Mouse (Mus musculus): ENCODE data around the gene Abtb1. TPM values are rescaled to one million over a fixed set of nuclear protein-coding genes. Genes with fewer than 3 reads are reported as not detected.

Abtb1 gene
- polyA plus RNA-seq, 1 experiment from 2014 or later = 24.1 TPM

DNA sequence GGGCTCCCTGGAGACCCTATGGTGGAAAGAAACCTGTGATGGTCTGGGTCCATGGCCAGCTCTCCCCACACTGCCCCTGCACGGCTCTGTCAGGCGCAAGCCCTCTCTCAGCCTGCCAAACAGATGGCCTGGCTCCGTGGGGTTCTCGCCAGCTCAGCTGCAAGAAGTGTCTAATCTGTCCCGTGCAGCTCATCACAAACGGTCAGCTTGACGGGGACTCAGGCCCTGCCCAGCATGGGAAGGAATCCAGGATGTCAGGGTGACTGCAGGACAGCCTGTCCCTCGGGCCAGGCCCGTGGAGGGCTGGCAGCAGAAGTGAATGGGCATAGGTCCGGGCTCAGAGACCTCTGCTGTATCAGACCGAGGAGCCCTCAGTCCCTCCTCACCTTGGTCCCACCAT is 19.9 kb downstream of the Abtb1 start:
- no peak for ATAC-seq (ENCODE audit: insufficient number of reproducible peaks, insufficient read depth, low FRiP score, low read depth)
- no peak overlapping the region for H3K9ac ChIP-seq (replicated peaks; ENCODE audit: low read depth, low read length)
- peaks cover 2% of the 10 kb centered on the region; the same call in 1 of the 2 replicates for H3K4me1 ChIP-seq (ENCODE audit: control insufficient read depth, insufficient read depth, low read length)
- no peaks in the 10 kb centered on the region for H3K27me3 ChIP-seq (ENCODE audit: control insufficient read depth, insufficient read depth, low read length)
- H3K27ac ChIP-seq (ENCODE audit: low read length) = no peak overlapping the region
- H3K4me2 ChIP-seq (replicated peaks; ENCODE audit: low read depth, low read length) = no peak overlapping the region
- no peaks in the 10 kb centered on the region; the same call in 1 of the 2 replicates for H3K36me3 ChIP-seq (ENCODE audit: control insufficient read depth, insufficient read depth, low read length)
- WGBS = 65% methylated on average over 11 of the region's 11 CpGs
- H3K4me3 ChIP-seq (ENCODE audit: low read depth, low read length) = no peak overlapping the region
- H3K9me3 ChIP-seq (ENCODE audit: control insufficient read depth, low read depth, low read length) = no peaks in the 10 kb centered on the region

DNA sequence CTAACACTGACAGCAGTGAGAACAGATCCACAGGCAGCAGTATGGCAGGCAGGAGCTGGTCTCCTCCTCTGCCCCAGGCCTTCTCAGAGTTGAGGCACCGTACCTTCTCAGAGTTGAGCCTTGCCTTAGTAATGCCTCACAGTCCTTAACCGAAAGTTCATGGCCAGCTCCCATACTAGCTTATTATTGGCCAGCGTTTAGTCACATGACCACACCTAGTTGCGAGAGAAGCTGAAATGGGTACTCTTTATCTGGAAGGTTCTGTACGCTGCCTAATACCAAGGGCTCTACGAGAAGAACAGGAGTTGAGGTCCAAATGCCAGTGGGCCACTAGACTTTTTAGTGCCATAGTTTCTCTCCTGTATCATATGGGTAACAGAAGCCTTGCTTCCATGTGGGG is 20.5 kb downstream of the Abtb1 start:
- no peak overlapping the region for H3K4me3 ChIP-seq (ENCODE audit: low read depth, low read length)
- no peak overlapping the region for H3K27ac ChIP-seq (ENCODE audit: low read length)
- no peaks in the 10 kb centered on the region for H3K9me3 ChIP-seq (ENCODE audit: control insufficient read depth, low read depth, low read length)
- H3K4me2 ChIP-seq (replicated peaks; ENCODE audit: low read depth, low read length) = no peak overlapping the region
- H3K27me3 ChIP-seq (ENCODE audit: control insufficient read depth, insufficient read depth, low read length) = no peaks in the 10 kb centered on the region
- H3K9ac ChIP-seq (replicated peaks; ENCODE audit: low read depth, low read length) = no peak overlapping the region
- no peak for ATAC-seq (ENCODE audit: insufficient number of reproducible peaks, insufficient read depth, low FRiP score, low read depth)
- H3K4me1 ChIP-seq (ENCODE audit: control insufficient read depth, insufficient read depth, low read length) = no peaks in the 10 kb centered on the region
- 90% methylated on average over 6 of the region's 6 CpGs for WGBS
- H3K36me3 ChIP-seq (ENCODE audit: control insufficient read depth, insufficient read depth, low read length) = no peaks in the 10 kb centered on the region; the same call in 1 of the 2 replicates

DNA sequence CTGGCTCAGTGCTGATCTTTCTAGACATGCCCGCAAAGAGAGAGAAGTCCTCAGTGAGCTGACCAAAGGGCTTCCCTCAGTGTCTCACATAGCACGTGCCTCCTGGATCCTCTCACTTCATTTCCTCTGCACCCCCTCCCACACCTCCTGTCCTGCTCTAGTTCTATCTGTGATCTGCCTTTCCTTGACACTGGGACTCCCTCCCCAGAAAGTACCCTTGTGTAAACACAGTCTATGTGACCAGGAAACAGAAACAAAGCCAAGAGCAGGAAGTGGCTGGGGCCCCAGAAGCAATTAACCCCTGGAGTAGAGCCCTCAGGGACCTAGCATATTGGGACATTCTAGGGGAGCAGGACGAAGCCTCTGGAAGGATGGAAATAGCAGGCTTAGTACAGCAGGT is 20.9 kb downstream of the Abtb1 start:
- no peak overlapping the region for H3K27ac ChIP-seq (ENCODE audit: low read length)
- H3K4me2 ChIP-seq (replicated peaks; ENCODE audit: low read depth, low read length) = no peak overlapping the region
- H3K27me3 ChIP-seq (ENCODE audit: control insufficient read depth, insufficient read depth, low read length) = no peaks in the 10 kb centered on the region
- H3K36me3 ChIP-seq (ENCODE audit: control insufficient read depth, insufficient read depth, low read length) = no peaks in the 10 kb centered on the region
- no peak overlapping the region for H3K4me3 ChIP-seq (ENCODE audit: low read depth, low read length)
- no peak for ATAC-seq (ENCODE audit: insufficient number of reproducible peaks, insufficient read depth, low FRiP score, low read depth)
- H3K9me3 ChIP-seq (ENCODE audit: control insufficient read depth, low read depth, low read length) = no peaks in the 10 kb centered on the region
- H3K4me1 ChIP-seq (ENCODE audit: control insufficient read depth, insufficient read depth, low read length) = no peaks in the 10 kb centered on the region
- no peak overlapping the region for H3K9ac ChIP-seq (replicated peaks; ENCODE audit: low read depth, low read length)
- 34% methylated on average over 3 of the region's 3 CpGs for WGBS

DNA sequence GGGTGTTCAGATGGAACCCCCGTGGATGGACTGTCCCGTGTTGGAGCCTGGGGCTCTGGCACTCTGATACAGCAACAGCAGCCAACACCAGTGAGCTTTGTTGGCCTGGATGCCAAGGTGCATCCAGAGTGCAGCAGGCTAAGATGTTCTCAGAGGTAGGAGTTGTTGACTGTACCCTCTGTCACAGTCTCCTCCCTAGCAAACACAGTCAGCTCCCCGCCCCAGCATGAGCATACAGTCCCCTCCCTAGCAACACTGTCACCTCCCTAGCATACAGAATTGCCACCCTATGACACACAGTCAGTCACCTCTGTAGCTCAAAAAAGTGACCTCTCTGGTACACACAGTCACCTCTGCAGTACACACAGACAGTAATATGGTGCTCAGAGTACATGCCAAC is 24.9 kb downstream of the Abtb1 start:
- no peaks in the 10 kb centered on the region for H3K4me1 ChIP-seq (ENCODE audit: control insufficient read depth, insufficient read depth, low read length)
- no peaks in the 10 kb centered on the region for H3K9me3 ChIP-seq (ENCODE audit: control insufficient read depth, low read depth, low read length)
- H3K27me3 ChIP-seq (ENCODE audit: control insufficient read depth, insufficient read depth, low read length) = no peaks in the 10 kb centered on the region
- H3K36me3 ChIP-seq (ENCODE audit: control insufficient read depth, insufficient read depth, low read length) = no peaks in the 10 kb centered on the region
- no peak overlapping the region for H3K9ac ChIP-seq (replicated peaks; ENCODE audit: low read depth, low read length)
- 80% methylated on average over 3 of the region's 3 CpGs for WGBS
- ATAC-seq (ENCODE audit: insufficient number of reproducible peaks, insufficient read depth, low FRiP score, low read depth) = no peak
- no peak overlapping the region for H3K27ac ChIP-seq (ENCODE audit: low read length)
- no peak overlapping the region for H3K4me3 ChIP-seq (ENCODE audit: low read depth, low read length)
- no peak overlapping the region for H3K4me2 ChIP-seq (replicated peaks; ENCODE audit: low read depth, low read length)

DNA sequence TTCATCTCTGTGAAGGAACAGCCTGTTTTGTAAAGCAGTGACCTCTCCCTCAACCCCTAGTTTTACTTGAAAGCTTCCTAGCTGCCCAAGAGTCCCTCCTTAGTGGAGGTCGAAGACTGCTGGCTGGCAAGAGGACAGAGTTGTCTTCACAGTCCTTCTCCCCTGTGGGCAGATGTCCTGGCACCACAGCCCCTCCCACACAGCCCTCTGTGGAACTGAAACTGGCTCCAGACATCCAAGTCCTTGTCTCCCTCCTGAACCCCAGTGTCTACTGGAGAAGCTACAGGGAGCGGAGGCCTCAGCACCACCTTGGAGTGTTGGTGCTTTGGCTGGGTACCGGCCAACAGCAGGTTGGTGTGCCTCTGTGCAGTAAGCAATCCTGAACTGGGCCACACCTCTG is 26.3 kb downstream of the Abtb1 start:
- H3K27me3 ChIP-seq (ENCODE audit: control insufficient read depth, insufficient read depth, low read length) = no peaks in the 10 kb centered on the region
- ATAC-seq (ENCODE audit: insufficient number of reproducible peaks, insufficient read depth, low FRiP score, low read depth) = no peak
- 0 out of 2 replicates have a peak, but pooled peaks cover 2% of the 10 kb centered on the region for H3K4me1 ChIP-seq (ENCODE audit: control insufficient read depth, insufficient read depth, low read length)
- WGBS = 86% methylated on average over 3 of the region's 3 CpGs
- no peaks in the 10 kb centered on the region for H3K9me3 ChIP-seq (ENCODE audit: control insufficient read depth, low read depth, low read length)
- no peak overlapping the region for H3K4me2 ChIP-seq (replicated peaks; ENCODE audit: low read depth, low read length)
- H3K4me3 ChIP-seq (ENCODE audit: low read depth, low read length) = no peak overlapping the region
- no peak overlapping the region for H3K27ac ChIP-seq (ENCODE audit: low read length)
- H3K36me3 ChIP-seq (ENCODE audit: control insufficient read depth, insufficient read depth, low read length) = no peaks in the 10 kb centered on the region
- no peak overlapping the region for H3K9ac ChIP-seq (replicated peaks; ENCODE audit: low read depth, low read length)

DNA sequence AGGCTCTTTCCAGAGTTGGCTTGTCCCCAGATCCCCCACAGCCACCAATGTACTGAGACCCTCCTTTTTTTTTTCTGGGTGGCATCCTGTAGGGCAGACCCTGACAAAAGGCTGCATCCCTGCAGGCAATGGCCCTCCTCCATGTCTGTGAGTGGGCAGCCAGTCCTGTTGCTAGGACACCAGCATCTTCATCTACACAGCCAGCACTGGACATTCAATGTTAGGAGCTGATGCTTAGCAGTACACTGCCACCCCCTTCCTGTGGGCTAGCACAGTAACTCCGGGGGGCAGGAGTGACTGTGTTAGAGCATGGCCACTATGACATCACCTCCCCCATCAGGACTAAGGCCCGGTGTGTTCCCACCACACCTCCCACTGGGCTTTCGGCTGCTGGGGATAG is 26.7 kb downstream of the Abtb1 start:
- Histone ChIP-seq H3K27me3 (ENCODE audit: control insufficient read depth, insufficient read depth, low read length) (no peaks in the 10 kb centered on the region), H3K36me3 (ENCODE audit: control insufficient read depth, insufficient read depth, low read length) (0 out of 2 replicates have a peak, but pooled peaks cover 4% of the 10 kb centered on the region), H3K9ac (replicated peaks; ENCODE audit: low read depth, low read length) (no peak overlapping the region), H3K4me2 (replicated peaks; ENCODE audit: low read depth, low read length) (no peak overlapping the region), H3K4me1 (ENCODE audit: control insufficient read depth, insufficient read depth, low read length) (peaks cover 5% of the 10 kb centered on the region; the same call in 1 of the 2 replicates), H3K9me3 (ENCODE audit: control insufficient read depth, low read depth, low read length) (no peaks in the 10 kb centered on the region), H3K27ac (ENCODE audit: low read length) (no peak overlapping the region), H3K4me3 (ENCODE audit: low read depth, low read length) (no peak overlapping the region)
- 88% methylated on average over 3 of the region's 3 CpGs for WGBS
- no peak for ATAC-seq (ENCODE audit: insufficient number of reproducible peaks, insufficient read depth, low FRiP score, low read depth)

DNA sequence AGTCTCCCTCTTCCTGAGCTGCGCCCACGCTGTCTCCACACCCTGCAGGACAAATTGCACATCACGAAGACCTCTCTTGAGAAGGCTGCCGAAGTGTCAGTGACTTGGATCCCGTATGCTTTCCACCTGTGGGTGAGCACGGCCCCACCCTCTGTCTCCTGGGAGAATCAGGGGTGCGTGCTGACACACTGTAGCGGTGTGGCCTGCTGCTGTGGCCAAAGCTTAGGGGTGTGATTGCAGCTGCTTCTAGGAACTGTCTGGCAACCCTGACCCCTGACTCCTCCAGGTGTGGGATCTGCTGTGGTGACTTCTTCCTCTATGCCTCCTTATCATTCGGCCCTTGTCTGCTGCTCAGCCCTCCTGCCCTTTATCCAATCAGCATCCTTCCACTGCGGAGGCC is 28.0 kb downstream of the Abtb1 start:
- Histone ChIP-seq H3K9me3 (ENCODE audit: control insufficient read depth, low read depth, low read length) (no peaks in the 10 kb centered on the region), H3K27me3 (ENCODE audit: control insufficient read depth, insufficient read depth, low read length) (no peaks in the 10 kb centered on the region), H3K4me2 (replicated peaks; ENCODE audit: low read depth, low read length) (no peak overlapping the region), H3K27ac (ENCODE audit: low read length) (no peak overlapping the region), H3K36me3 (ENCODE audit: control insufficient read depth, insufficient read depth, low read length) (0 out of 2 replicates have a peak, but pooled peaks cover 5% of the 10 kb centered on the region), H3K4me3 (ENCODE audit: low read depth, low read length) (no peak overlapping the region), H3K9ac (replicated peaks; ENCODE audit: low read depth, low read length) (no peak overlapping the region), H3K4me1 (ENCODE audit: control insufficient read depth, insufficient read depth, low read length) (peaks cover 15% of the 10 kb centered on the region)
- WGBS = 67% methylated on average over 10 of the region's 10 CpGs
- ATAC-seq (ENCODE audit: insufficient number of reproducible peaks, insufficient read depth, low FRiP score, low read depth) = no peak

DNA sequence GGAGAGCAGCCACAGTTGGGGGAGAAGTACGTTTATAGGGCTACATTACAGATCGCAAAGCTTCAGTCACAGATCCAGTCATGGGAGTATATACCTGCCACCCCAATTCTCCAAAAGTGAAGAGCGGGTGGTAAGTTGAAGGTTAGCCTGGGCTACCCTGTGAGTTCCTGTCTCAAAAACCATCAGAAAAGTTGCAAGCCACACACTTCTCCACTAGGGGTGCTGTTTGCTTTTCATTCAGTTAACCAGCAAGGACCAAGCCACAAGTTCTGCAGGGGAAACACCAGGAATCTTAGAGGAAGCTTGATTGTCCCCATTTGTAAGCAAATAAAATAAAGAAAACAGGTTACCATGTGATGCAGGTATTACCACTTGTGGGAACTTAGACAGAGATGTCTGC is 28.9 kb downstream of the Abtb1 start:
- no peak for ATAC-seq (ENCODE audit: insufficient number of reproducible peaks, insufficient read depth, low FRiP score, low read depth)
- WGBS = 82% methylated on average over 3 of the region's 3 CpGs
- Histone ChIP-seq H3K4me3 (ENCODE audit: low read depth, low read length) (no peak overlapping the region), H3K27ac (ENCODE audit: low read length) (no peak overlapping the region), H3K27me3 (ENCODE audit: control insufficient read depth, insufficient read depth, low read length) (no peaks in the 10 kb centered on the region), H3K9ac (replicated peaks; ENCODE audit: low read depth, low read length) (no peak overlapping the region), H3K4me1 (ENCODE audit: control insufficient read depth, insufficient read depth, low read length) (peaks cover 15% of the 10 kb centered on the region), H3K9me3 (ENCODE audit: control insufficient read depth, low read depth, low read length) (no peaks in the 10 kb centered on the region), H3K36me3 (ENCODE audit: control insufficient read depth, insufficient read depth, low read length) (0 out of 2 replicates have a peak, but pooled peaks cover 5% of the 10 kb centered on the region), H3K4me2 (replicated peaks; ENCODE audit: low read depth, low read length) (no peak overlapping the region)

DNA sequence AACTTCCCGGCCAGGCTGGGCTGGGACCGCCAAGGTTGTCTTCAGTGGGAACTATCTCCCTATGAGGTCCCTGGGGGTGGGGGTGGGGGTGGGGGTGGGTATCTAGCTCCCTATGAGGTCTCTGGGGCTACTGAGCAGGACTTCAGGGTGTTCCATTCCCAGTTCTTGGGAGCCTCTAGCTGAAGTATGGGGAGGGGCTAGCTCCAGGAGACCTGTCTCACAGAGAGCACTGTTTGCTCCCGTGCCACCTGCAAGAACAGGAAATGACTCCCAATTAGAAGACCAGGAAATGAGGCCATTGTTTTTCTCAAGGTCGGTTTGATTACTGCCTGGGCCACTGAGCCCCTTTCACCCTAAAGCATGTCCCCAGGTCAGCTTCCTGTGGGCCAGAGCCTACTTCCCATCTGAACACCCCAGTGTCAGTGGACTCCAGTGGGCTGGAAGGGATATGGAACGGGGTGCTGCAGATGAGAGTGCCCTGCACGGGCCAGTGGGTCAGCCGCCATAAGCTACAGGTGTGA is 29.8 kb downstream of the Abtb1 start:
- 63% methylated on average over 7 of the region's 7 CpGs for WGBS

More for the DNA sequence above, 29.8 kb downstream of the Abtb1 start:
- Histone ChIP-seq H3K27me3 (ENCODE audit: control insufficient read depth, insufficient read depth, low read length) (no peaks in the 10 kb centered on the region), H3K9ac (replicated peaks; ENCODE audit: low read depth, low read length) (no peak overlapping the region), H3K4me3 (ENCODE audit: low read depth, low read length) (no peak overlapping the region), H3K4me1 (ENCODE audit: control insufficient read depth, insufficient read depth, low read length) (peaks cover 15% of the 10 kb centered on the region), H3K9me3 (ENCODE audit: control insufficient read depth, low read depth, low read length) (no peaks in the 10 kb centered on the region), H3K27ac (ENCODE audit: low read length) (no peak overlapping the region), H3K36me3 (ENCODE audit: control insufficient read depth, insufficient read depth, low read length) (0 out of 2 replicates have a peak, but pooled peaks cover 5% of the 10 kb centered on the region), H3K4me2 (replicated peaks; ENCODE audit: low read depth, low read length) (no peak overlapping the region)
- ATAC-seq (ENCODE audit: insufficient number of reproducible peaks, insufficient read depth, low FRiP score, low read depth) = no peak

All from stomach, embryonic 14.5 days (tissue).